Mouse (Mus musculus): ENCODE measurements around the gene Arhgap31.
"Not testable (repeated sequence)": the region's sequence is repeated elsewhere in the genome, so short reads cannot be mapped to it uniquely, and the experiment has no call there.

The Arhgap31 gene

DNA sequence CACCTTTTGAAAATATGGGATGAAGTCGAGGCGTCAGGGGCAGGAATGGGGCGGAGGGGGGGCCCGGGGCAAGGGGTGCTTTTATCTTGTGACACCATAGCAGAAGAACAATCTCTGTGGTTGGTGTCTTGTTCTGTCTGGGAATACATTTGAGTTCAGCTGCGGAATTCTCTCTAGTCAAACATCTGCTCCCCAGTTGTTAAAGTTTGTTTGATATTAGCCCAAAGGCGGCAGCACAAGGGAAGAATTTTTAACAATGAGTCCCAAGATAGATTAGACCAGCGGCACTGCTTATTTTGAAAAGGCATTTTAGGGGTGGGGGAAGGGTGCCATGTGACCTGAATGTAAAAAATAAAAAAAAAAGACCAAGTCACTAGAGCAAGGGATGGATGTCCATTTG is 30.0 kb downstream of the Arhgap31 start:
- no peak for DNase-seq

DNA sequence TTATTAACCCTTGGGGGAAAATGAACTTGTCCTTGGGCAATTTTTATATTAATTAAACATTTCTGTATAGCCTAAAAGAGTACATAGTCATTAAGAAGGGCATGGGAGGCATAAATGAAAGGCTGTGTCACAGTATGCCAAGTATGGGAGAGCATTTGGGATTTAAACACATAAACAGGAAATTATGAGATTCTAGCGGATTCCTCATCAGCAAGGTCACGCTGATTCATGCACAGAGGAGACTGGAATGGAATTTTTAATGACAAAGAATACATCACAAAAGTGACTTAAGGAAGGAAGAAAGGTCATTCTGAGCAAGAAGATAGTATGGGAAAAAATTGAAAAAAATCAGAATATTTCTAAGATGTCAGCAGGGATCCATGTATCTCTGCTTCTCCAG is 31.8 kb downstream of the Arhgap31 start:
- DNase-seq = no peak

DNA sequence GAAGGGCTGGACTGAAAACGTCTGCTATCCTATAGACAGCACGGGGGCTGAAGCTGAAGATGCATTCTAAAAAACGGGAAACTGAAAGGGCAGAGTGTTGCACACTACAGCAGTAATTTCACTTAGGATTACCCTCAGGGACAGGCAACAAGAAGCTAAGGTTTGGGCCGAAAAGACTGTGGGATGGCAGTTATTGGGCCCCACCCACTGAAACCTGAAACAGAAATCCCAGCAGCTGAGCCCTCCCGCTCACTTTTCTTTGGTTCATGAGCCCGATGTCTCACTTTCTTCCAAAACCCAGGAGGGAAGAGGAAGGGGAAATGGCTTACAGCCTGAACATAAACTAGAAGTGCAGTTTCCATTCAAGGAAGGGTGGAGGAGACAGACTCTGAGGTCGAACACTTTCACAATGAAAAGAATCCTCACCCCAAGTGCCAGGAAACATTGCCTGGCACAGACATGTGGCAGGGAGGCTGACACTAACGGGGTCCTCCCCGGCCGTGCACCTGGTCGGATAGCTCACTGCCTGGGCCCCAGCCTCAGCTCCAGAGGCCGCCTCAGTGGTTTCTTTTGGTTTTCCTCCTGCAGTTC is 33.5 kb downstream of the Arhgap31 start:
- DNase-seq = no peak

DNA sequence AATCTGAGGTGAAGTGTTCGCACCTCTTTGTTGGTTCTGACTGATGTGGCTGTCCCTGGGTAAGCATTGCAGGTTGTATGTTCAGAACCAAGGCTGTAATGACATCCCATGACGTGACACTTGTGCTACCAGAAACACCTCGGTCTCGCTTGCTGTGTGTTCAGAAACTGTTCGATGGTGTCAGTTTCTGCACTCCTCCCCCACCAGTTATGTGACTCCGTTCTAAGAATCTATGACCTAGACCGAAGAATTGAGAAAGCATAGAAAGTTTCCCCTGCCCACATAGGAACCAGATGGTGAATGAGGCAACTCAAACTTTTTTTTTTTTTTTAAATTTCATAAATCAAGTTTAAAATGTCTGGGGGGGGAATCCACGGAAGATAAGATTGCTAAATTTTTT is 34.2 kb downstream of the Arhgap31 start:
- no peak for DNase-seq

DNA sequence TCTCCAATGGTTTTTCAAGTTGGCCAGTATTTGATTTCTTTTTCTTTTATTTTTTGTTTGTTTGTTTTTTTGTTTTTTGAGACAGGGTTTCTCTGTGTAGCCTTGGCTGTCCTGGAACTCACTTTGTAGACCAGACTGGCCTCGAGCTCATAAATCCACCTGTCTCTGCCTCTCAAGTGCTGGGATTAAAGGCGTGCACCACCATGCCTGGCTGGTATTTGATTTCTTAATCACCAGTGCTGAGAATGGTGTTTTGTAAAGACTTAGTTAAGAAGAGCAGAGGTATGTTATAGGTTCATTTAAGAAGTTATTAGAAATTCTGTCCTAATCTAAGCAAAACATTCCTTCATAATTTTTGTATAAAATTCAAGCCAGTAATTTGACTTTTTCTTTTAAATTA is 35.1 kb downstream of the Arhgap31 start:
- not testable (repeated sequence) for DNase-seq

DNA sequence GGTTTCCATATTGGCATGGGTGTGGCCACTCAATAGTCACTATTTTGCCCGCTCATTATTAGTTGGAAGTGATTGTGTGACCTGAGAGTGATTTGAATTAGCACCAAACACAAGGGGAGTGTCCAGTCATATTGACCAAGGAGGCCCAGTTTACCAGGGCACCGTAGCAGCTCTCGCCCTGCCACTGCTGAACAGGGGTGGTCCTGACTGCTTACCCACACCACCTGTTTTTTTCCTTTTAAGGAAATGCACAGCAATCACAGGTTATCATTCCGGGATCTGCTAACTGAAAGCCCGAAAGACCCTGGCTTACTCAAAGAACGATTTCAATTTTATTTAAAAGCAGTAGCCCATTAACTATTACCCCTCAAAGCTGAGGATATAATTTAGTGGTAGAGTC is 35.9 kb downstream of the Arhgap31 start:
- no peak for DNase-seq

DNA sequence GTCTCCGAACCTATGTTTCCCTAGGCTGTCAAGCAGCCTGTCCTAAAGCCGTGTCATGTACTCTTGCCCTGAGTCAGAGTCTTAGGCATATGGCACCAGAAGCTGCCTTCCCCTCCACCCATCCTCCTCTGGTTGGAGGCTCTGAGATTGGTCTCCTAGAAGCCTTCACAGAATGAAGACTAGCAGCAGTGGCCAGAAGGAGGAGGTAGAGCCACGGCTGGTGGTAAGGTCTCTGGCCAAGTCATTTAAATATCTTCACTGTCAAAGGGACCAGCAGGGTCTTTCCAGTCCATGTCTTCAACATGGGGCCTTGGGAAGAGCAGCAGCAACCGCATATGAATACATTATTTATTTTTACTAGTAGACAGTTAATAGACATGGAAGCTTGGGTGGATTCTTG is 36.4 kb downstream of the Arhgap31 start:
- no peak for DNase-seq

DNA sequence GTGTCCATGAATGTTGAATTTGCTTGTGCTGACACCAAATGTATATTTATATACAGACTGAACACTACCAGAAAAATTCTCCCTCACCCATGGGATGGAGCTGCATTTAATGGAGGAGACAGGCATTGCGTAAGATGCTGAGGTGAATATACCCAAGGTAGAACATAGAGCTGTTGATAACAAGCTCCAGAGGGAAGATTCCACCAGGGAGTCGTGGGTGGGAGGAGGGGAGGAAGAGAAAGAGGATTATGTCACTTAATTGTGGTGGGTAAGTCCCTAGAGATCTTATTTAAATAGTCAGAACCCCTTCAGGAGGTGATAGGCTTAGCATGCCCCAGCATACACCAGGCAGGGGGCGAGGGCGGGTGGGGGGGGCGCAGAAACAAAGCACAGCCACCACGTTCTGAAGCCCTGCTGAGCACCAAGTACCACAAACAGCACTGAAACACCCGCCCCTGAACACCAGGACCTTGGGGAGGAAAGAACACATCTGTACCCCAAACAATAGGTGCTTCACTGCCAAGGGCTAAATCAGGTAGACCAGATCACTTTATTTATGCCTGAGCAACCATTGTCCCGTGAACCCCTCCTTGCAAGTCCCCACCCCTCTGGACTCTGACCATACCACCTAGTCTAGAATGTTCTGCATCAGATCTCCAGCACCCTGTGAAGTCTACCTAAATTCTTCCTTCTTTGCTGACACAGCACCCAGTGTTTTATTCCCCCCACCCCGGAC is 37.3 kb downstream of the Arhgap31 start:
- DNase-seq = peak; percentile 51

DNA sequence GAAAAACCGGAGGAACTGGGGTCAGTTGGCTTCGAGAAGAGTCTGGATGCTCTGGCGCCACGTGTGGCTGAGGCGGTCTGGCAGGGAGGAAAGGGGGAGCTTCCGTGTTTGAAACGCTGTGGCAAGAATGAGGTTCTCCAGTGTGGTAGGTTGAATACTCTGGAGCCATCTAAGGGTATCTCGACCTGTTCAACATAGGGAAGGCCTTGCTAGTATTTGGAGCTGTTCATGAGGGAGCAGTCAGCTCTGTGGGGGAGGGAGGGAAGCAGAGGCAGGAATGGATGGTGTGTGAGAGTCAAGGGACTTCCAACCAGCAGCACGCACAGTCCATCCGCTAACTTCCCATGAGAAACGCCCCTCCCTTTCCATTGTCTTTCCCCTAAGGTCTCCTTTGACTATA is 38.2 kb downstream of the Arhgap31 start:
- DNase-seq = no peak

DNA sequence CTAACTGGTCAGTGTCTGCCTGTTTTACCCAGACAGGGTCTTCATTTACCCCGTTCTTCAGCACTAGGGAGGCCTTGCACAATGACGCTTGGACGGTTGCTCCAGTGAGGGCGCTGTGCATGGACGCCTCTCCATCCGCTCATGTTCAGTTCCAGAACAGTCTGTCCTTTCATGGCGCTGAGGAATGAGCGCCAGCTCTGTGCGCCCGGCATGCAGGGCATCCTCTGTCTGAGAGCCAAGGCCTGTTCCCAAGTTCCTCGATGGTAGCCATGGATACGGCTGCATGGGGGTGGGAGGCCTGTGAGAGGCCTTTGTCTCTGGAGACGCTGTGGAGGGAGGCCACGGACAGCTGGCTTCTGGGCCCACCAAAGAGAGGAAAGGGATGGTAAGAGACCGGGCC is 39.6 kb downstream of the Arhgap31 start:
- DNase-seq = peak; percentile 87

DNA sequence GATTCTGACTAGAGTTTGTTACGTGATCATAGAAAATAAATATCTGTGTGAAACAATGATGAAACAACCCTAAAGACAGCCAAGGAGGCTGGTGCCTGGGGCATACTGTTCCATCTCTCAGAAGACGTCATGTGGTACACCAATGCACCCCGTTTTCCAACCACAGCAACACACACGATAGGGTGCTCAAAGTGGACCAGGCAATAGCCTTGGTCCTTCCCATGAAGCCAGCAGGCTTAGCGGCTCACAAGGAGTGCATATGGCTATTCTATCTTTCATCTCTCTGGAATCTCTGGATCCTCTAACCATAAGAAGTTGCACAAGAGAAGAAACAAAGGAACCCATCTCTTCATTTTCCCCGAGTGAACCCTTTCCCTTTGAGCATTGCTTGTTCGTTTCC is 40.1 kb downstream of the Arhgap31 start:
- DNase-seq = no peak

DNA sequence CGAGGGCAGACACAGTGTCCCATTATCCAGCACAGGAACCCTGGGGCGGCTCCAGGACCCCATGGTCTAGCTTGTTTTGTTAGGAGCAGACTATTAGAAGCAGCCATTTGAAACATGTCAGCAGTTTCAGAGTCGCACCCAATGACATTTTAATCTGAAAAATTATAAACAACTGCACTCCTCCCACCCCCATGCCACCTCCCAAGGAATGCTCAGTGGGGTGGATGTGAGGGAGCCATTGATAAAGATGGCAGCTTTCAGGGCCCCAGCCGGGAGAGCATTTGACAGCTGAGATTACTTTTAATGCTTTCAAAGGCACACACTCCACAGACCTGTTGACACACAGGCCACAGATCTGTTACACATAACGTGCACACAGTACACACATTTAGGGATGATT is 40.7 kb downstream of the Arhgap31 start:
- no peak for DNase-seq

DNA sequence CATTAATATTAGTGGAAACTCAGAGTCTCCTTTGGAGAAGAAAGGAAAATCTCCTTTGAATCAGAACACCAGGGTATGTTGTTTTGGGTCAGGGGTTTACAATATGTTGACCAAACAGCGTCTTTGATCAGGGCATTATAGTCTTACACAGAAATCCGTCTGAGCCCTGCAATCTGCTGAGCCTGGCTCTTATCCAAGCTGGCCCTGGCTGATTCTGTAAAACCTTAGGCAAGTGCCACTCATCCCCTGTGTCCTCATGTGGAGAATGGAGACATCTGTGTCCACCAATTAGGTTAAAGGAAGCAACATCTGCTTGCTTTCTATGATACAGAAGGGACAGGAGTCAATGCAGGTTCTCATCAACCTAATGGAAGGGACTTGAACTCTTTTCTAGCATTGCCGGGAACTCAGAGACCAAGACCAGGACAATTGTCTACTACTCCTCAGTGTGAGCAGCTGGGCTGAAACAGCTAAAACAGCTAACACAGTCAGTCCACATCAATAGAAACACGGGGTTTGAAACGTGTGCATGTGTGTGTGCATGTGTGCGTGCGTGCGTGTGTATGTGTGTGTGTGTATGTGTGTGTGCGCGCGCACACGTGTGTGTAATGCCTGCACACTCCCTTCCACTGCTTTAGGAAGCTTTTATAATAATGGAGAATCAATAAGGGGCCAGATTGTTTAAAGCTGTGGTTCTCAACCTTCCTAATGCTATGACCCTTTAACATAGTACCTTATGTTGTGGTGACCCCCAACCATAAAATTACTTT is 42.3 kb downstream of the Arhgap31 start:
- DNase-seq = peak; percentile 90

DNA sequence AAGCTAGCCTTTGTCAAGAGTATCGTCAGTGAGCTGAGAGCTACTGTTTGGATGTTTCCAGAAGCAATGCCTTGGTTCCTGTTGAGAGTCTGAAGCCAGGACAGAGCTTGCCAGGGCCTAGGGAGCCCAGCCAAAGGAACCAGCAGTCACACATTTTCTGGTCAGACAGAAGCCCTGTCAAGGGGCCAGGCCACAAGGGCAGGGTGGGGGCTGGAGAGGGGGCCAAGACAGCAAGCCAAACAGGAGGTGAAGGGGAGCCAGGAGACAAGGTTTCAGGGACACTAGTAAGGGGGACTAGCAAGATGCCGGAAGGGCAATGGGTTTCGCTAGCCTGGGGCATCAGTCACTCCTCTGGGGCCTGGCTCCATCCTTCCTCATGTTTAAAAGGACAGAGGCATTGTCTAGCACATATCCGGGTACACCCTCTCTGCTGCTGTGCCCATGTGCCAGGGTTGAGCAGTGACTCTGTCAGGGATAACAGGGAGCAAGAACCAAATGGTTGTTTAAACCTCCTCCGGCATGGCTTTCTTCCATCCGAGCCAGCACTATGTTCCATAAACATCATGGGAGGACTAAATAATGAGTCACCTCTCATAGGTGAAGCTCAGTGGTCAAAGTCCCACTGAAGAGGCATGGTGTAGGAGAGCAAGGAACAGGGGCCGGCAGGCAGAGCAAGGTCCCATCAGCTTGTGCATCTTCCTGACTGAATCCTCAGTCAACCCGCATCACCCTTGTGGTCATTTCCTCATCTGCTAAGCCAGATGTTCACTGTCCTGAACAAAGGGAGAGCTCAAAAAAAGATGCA is 44.0 kb downstream of the Arhgap31 start:
- no peak for DNase-seq

DNA sequence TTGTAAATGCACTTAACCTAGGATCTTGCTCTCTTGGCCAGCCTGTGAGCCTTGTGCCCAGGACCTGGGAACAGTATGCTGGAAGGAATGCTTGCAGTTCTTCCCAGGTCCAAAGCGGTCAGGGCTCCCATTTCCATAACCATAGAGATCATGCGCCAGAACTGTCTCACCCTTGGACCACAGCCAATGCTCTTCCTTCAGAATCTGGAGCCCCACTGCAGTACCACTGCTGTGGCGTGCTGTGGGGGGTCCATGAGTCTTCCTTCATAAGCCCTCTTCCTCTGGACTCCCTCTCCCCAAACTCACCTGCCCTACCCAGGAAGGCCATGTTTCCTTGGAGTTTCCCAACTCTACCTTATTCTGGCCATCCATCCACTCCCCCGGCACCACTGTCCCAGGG is 46.6 kb downstream of the Arhgap31 start:
- DNase-seq = no peak

DNA sequence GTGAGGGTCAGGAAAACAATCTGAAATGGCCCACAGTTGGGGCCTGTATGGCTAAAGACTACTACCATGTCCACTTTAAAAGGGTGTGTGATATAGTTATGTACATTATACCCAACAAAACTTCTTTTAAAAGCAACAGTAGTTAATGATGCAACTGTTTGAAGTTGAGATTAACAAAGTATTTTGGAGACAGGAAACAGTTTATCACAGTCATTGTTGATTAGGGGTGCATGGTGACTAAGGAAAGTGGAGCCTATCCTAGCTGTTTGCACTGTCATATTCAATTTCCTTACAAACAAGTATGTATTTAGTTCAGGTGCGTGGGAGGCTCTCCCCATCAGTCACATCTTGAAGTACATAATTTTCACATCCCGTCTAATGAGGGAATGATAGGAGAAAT is 47.1 kb downstream of the Arhgap31 start:
- DNase-seq = no peak

DNA sequence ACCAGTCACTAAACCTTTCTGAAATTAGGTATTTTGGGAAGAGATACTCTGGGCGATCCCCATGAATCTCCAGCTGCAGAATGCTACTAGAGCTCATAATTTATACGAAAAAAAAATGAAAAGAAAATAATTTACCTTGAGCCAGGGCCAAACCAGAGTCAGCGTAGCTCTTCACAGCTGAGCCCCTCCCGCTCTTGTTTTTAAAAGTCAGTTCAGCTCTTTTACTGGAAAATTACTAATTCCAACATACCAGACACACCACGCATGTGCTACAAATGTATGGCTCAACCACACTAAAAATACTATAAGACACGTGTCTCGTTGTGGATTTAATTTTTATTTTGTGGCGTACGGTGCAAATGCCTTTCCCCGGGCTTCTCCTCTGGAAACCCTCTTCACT is 50.5 kb downstream of the Arhgap31 start:
- no peak for DNase-seq

DNA sequence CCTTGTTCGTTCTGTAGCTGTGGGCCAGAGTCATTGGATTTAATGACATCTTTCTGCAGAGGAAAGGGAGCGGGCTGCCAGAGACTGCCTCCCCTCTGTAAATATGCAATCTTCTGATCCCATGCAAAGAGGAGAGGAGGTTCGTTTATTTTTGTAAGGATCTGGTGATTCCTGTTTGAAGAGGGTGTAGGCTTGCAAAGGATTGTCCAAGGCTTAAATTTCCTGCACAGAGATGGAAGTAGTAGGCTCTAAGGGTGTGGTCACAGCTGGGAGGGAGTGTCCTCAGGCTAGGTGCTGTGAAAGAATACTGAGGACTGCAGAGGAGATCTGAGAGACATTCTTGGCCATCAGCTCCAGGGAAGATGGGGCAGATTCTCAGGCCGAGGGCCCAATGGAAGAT is 58.8 kb downstream of the Arhgap31 start:
- no peak for DNase-seq

DNA sequence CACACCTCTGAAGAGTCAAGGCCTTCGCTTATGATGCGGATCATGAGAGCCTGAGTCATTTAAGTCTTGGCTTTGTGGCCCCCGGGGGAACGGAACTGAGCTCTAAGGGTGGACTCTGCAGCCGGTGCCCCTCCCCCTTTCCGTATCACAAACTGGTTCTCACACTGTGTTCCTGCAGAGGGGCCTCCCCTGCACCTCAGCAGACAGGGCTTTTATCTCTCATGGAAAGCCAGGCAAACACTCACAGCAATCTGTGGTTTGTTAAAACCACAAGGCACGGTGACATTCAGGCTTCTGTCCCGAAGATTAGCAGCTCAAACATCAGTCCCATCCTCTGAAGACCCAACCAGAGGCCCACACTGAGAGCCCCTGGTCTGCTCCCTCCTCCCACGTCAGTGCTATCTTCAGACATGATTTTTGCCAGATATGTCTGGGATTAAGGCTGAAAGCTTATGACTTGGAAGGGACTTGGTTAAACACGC is 59.6 kb downstream of the Arhgap31 start:
- DNase-seq = no peak

DNA sequence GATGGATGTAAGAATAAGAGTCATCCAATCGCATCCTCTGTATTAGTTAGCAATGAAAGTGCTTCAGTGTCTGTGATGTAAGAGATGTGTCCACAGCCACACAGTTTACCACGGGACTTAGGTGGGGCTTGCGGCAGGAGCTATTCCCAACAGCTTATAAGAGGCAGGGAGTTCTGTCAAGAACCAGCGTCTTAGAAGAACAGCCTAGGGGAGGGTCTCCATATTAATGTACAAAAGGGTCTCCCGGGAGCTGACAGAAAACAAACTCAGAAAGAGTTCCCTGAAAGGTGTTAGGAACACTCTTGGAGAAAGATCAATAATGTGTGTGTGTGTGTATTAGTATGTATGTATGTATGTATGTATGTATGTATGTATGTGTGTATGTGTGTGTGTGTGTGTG is 60.4 kb downstream of the Arhgap31 start:
- DNase-seq = no peak

DNA sequence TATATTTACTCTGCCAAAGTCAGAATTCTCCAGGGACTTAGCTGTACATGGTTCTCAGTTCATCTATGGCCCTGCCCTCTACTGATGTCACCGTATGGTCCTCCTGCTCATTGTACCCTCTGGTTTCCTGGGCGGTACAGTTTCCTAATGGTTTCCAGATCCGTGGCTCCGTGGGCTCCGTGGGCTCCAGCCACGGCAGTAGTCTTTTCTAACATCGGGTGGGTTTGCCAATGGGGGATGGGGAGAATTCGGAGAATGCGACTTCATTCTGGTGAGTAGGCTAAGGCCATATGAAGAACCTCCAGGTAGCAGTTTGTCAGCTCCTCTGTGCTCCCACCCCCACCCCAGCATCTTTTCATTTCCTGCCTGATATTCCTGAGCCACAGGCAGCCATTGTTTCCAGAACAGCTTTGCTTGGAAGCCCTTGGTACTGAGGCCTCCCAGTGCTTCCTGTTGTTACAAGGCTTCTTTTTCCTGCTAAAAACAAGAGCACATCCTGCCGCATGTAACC is 61.3 kb downstream of the Arhgap31 start:
- DNase-seq = no peak

DNA sequence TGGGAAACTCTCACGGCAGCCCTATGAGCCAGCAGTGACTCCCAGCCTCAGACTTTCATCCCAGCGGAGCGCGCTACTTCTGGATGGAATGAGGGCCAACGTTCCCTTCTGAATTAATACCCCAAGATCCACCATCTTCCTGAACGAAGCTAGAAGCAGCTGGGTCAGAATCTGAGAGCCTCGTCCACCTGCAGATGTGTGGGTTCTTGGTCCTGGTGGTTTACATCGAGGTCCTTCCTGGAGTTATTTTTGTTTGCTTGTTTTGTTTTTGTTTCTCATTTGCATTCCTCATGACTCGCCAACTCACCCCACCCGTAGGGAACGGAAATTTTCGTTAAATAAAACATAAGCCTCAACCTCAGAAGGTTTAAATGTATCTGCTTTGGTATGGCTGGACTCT is 61.8 kb downstream of the Arhgap31 start:
- no peak for DNase-seq

DNA sequence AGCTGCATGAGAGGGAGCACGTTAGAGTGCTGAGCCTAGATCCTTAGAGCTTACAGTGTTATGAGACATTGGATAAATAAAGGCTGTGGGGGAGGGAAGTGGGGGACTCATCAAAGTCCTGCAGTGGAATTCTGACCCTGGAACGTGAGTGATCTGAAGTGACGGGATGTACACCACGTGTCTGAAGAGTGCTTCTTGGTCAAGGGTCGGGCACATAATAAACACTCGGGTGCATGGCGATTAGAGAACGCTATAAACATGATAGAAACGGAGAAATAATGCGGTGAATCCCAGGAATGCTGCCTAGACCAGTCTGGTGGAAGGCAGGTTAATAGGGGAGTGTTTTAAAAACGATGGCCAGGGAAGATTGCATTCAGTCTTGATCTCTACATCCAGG is 63.6 kb downstream of the Arhgap31 start:
- DNase-seq = no peak

Data from retina, postnatal 1 day (tissue).